Mouse (Mus musculus) heart, embryonic 15.5 days (tissue): ENCODE measurements around the gene Tcp11l2. TPM values are rescaled to one million over a fixed set of nuclear protein-coding genes. Genes with fewer than 3 reads are reported as not detected.

ENCODE experiments used
- ATAC-seq: fragments of 200-750 bp; cut with Nextera tagmentation; replicated peaks from 2 replicates; pipeline ENCODE4 v1.8.0; 2017; ENCODE audit warnings: low read depth, moderate TSS enrichment; ENCODE audit not compliant: insufficient number of reproducible peaks, insufficient read depth, low FRiP score
- H3K27ac ChIP-seq: fragments of 300-500 bp; sonication (generic); 2 replicates; pipeline ENCODE4 v1.5.1; 2015; ENCODE audit warnings: mild to moderate bottlenecking, inconsistent platforms
- H3K27me3 ChIP-seq: fragments of 300-500 bp; sonication (generic); 2 replicates; pipeline ENCODE4 v1.6.1; 2015; ENCODE audit warnings: inconsistent platforms
- H3K36me3 ChIP-seq: fragments of 300-500 bp; sonication (generic); 2 replicates; pipeline ENCODE4 v1.6.1; 2015; ENCODE audit warnings: mild to moderate bottlenecking, inconsistent platforms
- H3K4me1 ChIP-seq: fragments of 300-500 bp; sonication (generic); replicated peaks from 2 replicates; pipeline ENCODE4 v1.6.1; 2015; ENCODE audit warnings: inconsistent platforms
- H3K4me2 ChIP-seq: fragments of 300-500 bp; sonication (generic); 2 replicates; pipeline ENCODE4 v1.6.1; 2015; ENCODE audit warnings: inconsistent platforms, mild to moderate bottlenecking, moderate library complexity
- H3K4me3 ChIP-seq: fragments of 300-500 bp; sonication (generic); 2 replicates; pipeline ENCODE4 v1.5.1; 2015; ENCODE audit warnings: mild to moderate bottlenecking, inconsistent platforms
- H3K9ac ChIP-seq: fragments of 300-500 bp; sonication (generic); 2 replicates; pipeline ENCODE4 v1.6.1; 2015; ENCODE audit warnings: mild to moderate bottlenecking, inconsistent platforms
- H3K9me3 ChIP-seq: fragments of 300-500 bp; sonication (generic); replicated peaks from 2 replicates; pipeline ENCODE4 v1.6.1; 2016; ENCODE audit warnings: inconsistent platforms
- WGBS: fragments of 180-500 bp; shearing (Covaris S2); methylation state at CpG from one replicate; pipeline ENCODE4 v1.1.7; 2015; ENCODE audit warnings: mixed read lengths; 5-methylcytosine and 5-hydroxymethylcytosine counted together
- polyA plus RNA-seq: library from polyadenylated mRNA; unstranded; fragments of >200 nt; fragmentation: Nextera tagmentation; extraction: Ambion mirVana; gene quantifications from 2 replicates; pipeline ENCODE4 v1.2.1, GENCODE M21; 2015

The Tcp11l2 gene
- polyA plus RNA-seq, 1 experiment from 2014 or later, result 33.3 TPM

GRCm38 (mm10) chr10:84562121-84562520 lies 14.3 kb upstream of the Tcp11l2 start:
- 73% methylated on average over 5 of the region's 5 CpGs for WGBS
- no peaks in the 10 kb centered on the region for H3K9me3 ChIP-seq

GRCm38 (mm10) chr10:84562567-84563554 lies 13.6 kb upstream of the Tcp11l2 start:
- Histone ChIP-seq H3K36me3 (no peaks in the 10 kb centered on the region), H3K27ac (no peak overlapping the region), H3K4me2 (no peak overlapping the region), H3K9ac (no peak overlapping the region), H3K27me3 (no peaks in the 10 kb centered on the region), H3K4me3 (no peak overlapping the region), H3K9me3 (no peaks in the 10 kb centered on the region), H3K4me1 (peaks cover 5% of the 10 kb centered on the region; the same call in 1 of the 2 replicates)
- 56% methylated on average over 13 of the region's 13 CpGs for whole genome bisulfite sequencing
- peak; percentile 35; the same call in 1 of the 2 replicates for ATAC-seq

More at GRCm38 (mm10) chr10:84562121-84562520, 14.3 kb upstream of the Tcp11l2 start:
- ATAC-seq, result no peak
- Histone ChIP-seq H3K27me3 (no peaks in the 10 kb centered on the region), H3K4me2 (no peak overlapping the region), H3K36me3 (no peaks in the 10 kb centered on the region), H3K4me3 (no peak overlapping the region), H3K9ac (no peak overlapping the region), H3K27ac (no peak overlapping the region), H3K4me1 (peaks cover 5% of the 10 kb centered on the region; the same call in 1 of the 2 replicates)

GRCm38 (mm10) chr10:84564427-84564826 lies 12.0 kb upstream of the Tcp11l2 start:
- WGBS, result 80% methylated on average over 8 of the region's 8 CpGs
- Histone ChIP-seq H3K27me3 (no peaks in the 10 kb centered on the region), H3K36me3 (no peaks in the 10 kb centered on the region), H3K9ac (no peak overlapping the region), H3K4me1 (peaks cover 5% of the 10 kb centered on the region; the same call in 1 of the 2 replicates), H3K4me2 (no peak overlapping the region), H3K9me3 (no peaks in the 10 kb centered on the region), H3K27ac (no peak overlapping the region), H3K4me3 (no peak overlapping the region)
- no peak for ATAC-seq

GRCm38 (mm10) chr10:84571052-84571639 lies 5.3 kb upstream of the Tcp11l2 start:
- 0 out of 2 replicates have a peak, but pooled peaks cover 3% of the 10 kb centered on the region for H3K4me1 ChIP-seq
- no peak overlapping the region for H3K27ac ChIP-seq
- no peaks in the 10 kb centered on the region for H3K27me3 ChIP-seq
- no peak overlapping the region for H3K4me3 ChIP-seq
- no peak for ATAC-seq
- no peak overlapping the region for H3K9ac ChIP-seq
- 64% methylated on average over 10 of the region's 10 CpGs for WGBS
- no peaks in the 10 kb centered on the region for H3K9me3 ChIP-seq
- H3K4me2 ChIP-seq, result no peak overlapping the region
- H3K36me3 ChIP-seq, result no peaks in the 10 kb centered on the region

GRCm38 (mm10) chr10:84573671-84574420 lies 2.6 kb upstream of the Tcp11l2 start:
- peaks cover 19% of the 10 kb centered on the region for H3K4me1 ChIP-seq
- no peaks in the 10 kb centered on the region for H3K36me3 ChIP-seq
- no peaks in the 10 kb centered on the region for H3K27me3 ChIP-seq
- H3K4me3 ChIP-seq, result no peak overlapping the region
- no peak overlapping the region for H3K27ac ChIP-seq
- no peak overlapping the region for H3K4me2 ChIP-seq
- no peak overlapping the region for H3K9ac ChIP-seq
- 53% methylated on average over 5 of the region's 5 CpGs for WGBS
- no peak for ATAC-seq
- no peaks in the 10 kb centered on the region for H3K9me3 ChIP-seq

GRCm38 (mm10) chr10:84576029-84576394 lies 414 bp upstream of the Tcp11l2 start:
- WGBS, result under 1% methylated on average over 14 of the region's 14 CpGs
- Histone ChIP-seq H3K27ac (peak overlapping the region; percentile 93; the same call in 1 of the 2 replicates), H3K4me3 (peak overlapping the region; percentile 98), H3K9me3 (no peaks in the 10 kb centered on the region), H3K9ac (peak overlapping the region; percentile 45), H3K27me3 (no peaks in the 10 kb centered on the region), H3K4me1 (peaks cover 24% of the 10 kb centered on the region), H3K4me2 (peak overlapping the region; percentile 90), H3K36me3 (no peaks in the 10 kb centered on the region)
- peak; percentile 52 for ATAC-seq

- peak overlapping the region; percentile 93 for H3K27ac ChIP-seq
- H3K27me3 ChIP-seq, result no peaks in the 10 kb centered on the region
- peak overlapping the region; percentile 73 for H3K9ac ChIP-seq
- H3K4me2 ChIP-seq, result peak overlapping the region; percentile 90
- peak overlapping the region; percentile 98 for H3K4me3 ChIP-seq
- ATAC-seq, result peak; percentile 51
- no peaks in the 10 kb centered on the region for H3K9me3 ChIP-seq
- 2% methylated on average over 38 of the region's 38 CpGs for WGBS
- H3K4me1 ChIP-seq, result peaks cover 36% of the 10 kb centered on the region
- no peaks in the 10 kb centered on the region for H3K36me3 ChIP-seq
Observed at GRCm38 (mm10) chr10:84577071-84577727, 773 bp downstream of the Tcp11l2 start.

GRCm38 (mm10) chr10:84578738-84579137 lies 2.3 kb downstream of the Tcp11l2 start:
- ATAC-seq, result no peak
- peak overlapping the region; percentile 90; the same call in 1 of the 2 replicates for H3K4me2 ChIP-seq
- H3K27ac ChIP-seq, result no peak overlapping the region
- H3K27me3 ChIP-seq, result no peaks in the 10 kb centered on the region
- 50% methylated on average over 10 of the region's 10 CpGs for WGBS
- H3K4me3 ChIP-seq, result no peak overlapping the region; the same call in 1 of the 2 replicates
- H3K9ac ChIP-seq, result no peak overlapping the region
- no peaks in the 10 kb centered on the region for H3K9me3 ChIP-seq
- peaks cover 44% of the 10 kb centered on the region for H3K4me1 ChIP-seq
- no peaks in the 10 kb centered on the region for H3K36me3 ChIP-seq

- Histone ChIP-seq H3K9ac (no peak overlapping the region), H3K27ac (no peak overlapping the region), H3K4me2 (no peak overlapping the region), H3K4me1 (peaks cover 48% of the 10 kb centered on the region), H3K9me3 (no peaks in the 10 kb centered on the region), H3K36me3 (no peaks in the 10 kb centered on the region), H3K4me3 (no peak overlapping the region), H3K27me3 (no peaks in the 10 kb centered on the region)
- WGBS, result 66% methylated on average over 2 of the region's 2 CpGs
- no peak for ATAC-seq
Observed at GRCm38 (mm10) chr10:84579527-84579926, 3.1 kb downstream of the Tcp11l2 start.

- no peaks in the 10 kb centered on the region for H3K27me3 ChIP-seq
- 35% methylated on average over 8 of the region's 8 CpGs for WGBS
- peaks cover 52% of the 10 kb centered on the region for H3K4me1 ChIP-seq
- peak overlapping the region; percentile 53; the same call in 1 of the 2 replicates for H3K27ac ChIP-seq
- no peak overlapping the region for H3K4me2 ChIP-seq
- H3K4me3 ChIP-seq, result no peak overlapping the region
- ATAC-seq, result no peak
- no peaks in the 10 kb centered on the region for H3K9me3 ChIP-seq
- H3K9ac ChIP-seq, result no peak overlapping the region
- H3K36me3 ChIP-seq, result no peaks in the 10 kb centered on the region
Observed at GRCm38 (mm10) chr10:84581191-84581590, 4.8 kb downstream of the Tcp11l2 start.
